Mouse (Mus musculus) gastrocnemius, postnatal 25 days (tissue): ENCODE data around the gene Nek1. TPM values are rescaled to one million over a fixed set of nuclear protein-coding genes. Genes with fewer than 3 reads are reported as not detected.

ENCODE experiments used
- DNase-seq: peaks from one replicate; pipeline ENCODE4 v3.0.0; 2022
- total RNA-seq, 2 experiments: library from RNA; stranded (reverse); gene quantifications; 1 replicate in 1 of 2; 2 replicates in 1 of 2; pipeline ENCODE4 v1.2.3; 2021

The Nek1 gene
- total RNA-seq, 2 experiments from 2014 or later = 4.7 to 5.4 TPM

DNA sequence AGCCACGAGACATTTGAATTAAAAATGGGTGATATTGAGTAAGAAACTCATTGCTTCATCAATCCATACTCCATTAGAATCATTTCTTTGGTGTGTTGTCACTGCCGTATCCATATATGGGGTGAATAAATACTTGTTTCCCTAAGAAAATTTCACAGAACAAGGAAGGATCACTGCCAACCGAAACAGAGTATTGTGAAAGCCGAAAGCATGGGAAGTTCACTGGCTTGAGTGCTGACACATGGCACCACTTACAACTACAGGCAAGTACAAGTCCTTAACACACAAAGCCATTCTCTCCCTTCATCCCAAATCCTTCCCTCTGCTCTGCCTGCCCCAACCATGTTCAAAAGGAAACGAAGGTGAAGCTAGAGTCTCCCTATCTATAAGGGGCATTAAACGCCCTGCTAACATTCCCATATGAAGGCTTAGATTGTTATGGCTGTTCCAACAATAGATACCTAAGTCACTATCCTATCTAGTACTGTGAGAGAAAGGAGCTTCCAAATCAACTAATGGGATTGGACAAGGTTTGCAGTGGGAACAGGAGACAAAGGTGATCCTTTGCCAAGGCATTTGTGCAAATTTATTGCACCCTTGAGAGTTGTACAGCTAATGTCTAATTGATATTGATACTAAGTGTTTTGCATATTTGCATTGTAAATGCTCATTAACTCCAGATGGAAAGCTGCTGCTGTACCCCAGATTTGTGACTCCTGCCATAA is 168.6 kb downstream of the Nek1 start:
- DNase-seq = no peak

DNA sequence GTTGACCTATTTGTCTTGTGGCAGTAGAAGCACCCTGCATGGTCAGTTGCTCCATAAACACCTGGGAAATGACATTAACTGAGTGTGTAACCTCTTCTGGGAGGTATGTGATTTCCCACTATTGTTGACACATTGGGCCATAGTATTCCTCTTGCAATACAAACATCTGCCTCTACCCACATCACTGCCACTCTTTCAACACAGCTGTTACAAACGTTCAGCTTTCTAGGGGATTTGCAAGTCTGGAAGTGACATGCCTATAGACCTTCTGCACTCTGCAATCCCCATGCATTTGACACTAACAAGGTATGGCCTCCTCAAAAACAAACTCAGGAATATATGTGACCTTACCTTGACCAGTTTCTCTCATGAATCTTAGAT is 169.2 kb downstream of the Nek1 start:
- DNase-seq = no peak

DNA sequence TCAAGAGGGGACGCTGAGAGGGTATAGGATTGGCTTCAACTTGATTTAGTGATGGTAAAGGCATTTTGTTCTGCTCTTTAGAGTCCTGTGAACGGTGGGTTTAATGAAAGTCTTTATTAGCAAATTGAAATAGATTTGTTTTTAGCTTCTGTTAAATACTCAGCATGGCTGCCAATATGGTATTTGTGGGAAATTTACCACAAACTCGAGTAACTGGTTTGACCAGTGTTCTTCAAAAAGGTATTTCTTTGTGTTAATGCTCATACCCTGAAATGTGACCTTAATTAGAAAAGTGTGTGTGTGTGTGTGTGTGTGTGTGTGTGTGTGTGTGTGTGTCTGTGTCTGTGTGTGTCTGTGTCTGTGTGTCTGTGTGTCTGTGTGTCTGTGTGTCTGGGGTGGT is 178.6 kb downstream of the Nek1 start:
- no peak for DNase-seq

DNA sequence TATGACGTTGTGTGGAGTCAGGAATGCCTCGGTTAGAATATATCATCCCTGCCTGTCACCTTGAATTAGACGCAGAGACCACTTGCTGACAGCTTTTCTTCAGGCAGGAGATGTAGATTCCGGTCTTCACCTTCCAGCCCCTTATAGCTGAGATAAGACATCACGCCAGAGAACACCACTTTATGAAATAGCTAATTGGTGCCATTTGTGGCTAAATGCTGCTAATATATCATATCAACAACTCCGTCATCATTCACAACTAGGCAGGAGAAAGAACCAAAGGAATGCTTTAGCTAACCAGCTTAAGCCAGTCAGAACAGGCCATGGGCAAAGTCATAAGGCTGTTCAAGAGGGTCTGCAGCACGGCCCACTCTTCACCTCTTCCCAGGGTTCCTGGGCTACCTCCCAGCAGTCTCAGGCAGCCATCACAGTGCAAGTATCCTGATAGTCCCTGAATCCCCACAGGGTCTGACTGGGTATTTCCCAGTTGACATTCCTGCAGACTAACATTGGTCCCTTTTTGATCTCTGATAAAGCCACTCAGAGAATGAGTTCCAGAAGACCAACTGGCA is 181.0 kb downstream of the Nek1 start:
- DNase-seq = no peak

DNA sequence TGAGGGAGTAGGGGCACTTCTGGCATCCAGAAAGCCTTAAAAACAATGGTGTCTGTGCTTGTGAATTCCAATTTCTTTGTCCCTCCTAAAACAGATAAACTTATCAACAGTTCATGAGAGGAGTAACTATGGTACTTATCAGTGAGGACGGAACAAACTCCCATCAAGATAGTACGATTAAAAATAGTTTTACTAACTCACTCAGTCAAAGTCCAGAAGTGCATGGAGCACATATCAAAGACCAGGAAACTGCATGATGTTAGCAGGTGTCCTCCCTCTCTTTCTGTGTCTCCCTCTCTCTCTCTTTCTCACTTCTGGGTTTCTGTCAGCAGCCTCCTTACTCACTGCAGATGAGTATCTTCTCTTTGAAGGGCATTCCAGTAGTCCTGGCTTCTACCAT is 182.9 kb downstream of the Nek1 start:
- DNase-seq = no peak

DNA sequence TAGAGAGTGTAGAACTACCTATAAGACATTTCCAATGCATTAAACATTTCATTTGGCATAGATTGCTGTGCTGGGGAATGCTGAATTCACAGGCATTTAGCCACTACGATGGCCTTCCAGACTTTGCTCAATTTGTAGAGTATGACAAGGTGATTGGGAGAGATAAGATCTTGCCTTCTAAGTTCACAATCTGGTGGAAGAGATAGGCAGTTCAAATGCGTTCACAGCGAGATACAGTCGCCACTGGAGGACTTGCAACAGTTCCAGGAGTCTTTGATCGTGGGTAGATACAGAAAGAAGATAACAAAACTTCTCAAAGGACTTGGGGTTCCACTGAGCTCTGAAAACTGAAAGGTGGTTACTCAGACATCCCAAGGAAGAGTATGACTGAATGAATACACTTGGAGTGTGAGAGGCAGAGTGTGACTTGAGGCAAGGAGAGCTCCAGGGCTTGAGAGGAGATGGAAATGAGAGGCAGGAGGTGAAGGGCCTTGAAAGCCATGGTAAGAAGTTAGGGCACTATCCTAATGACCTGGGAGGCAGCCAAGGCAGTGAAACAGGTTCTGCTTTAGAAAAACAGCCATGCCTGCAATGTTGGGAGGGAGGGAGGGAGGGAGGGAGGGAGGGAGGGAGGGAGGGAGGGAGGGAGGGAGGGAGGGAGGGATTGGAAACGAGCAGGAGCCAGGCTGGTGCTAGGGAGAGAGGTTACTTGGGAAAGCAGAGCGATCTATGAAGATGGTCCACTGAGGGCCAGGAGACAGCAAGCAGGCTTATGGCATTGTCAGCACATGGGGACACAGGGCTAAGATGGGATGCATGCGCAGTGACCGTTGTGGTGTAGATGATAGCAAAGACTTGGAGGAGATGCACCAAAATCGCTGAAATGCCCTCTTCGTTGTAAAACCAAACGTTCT is 184.9 kb downstream of the Nek1 start:
- DNase-seq = no peak

DNA sequence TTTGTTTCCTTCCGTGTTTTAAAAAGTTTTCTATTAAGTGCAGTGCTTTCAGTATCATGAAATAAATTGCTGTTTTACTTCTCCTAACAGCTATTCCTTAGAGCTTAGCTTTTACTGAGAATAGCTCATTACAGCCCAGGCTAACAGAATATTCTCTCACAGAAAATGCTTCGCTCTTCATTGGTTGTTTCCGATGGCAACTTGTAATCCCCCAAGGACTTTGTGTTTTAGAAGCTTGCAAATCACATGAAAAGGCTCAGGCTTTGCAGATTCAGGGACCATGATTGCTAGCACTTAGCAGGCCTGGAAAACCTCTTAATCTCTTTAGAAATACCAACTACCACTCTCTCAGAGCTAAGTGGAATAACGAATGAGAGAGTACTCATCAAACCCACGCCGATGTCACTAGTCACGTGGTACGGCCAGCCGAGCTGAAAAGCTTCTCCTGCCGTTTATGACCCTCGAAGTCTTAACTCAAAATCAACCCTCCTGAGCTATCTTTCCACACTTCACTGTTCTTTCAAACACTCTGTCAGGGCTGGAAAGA is 185.7 kb downstream of the Nek1 start:
- DNase-seq = no peak

Other genes starting within 250 kb of the Nek1 start
- gene Hpf1, start 102.8 kb upstream of the Nek1 start, total RNA-seq = 1 to 10 TPM; 6.1 to 6.7 TPM
- 10 to 100 TPM; 24.2 to 25.3 TPM for gene Clcn3, start 9.9 kb upstream of the Nek1 start, total RNA-seq
- gene Sh3rf1, start 230.7 kb downstream of the Nek1 start, total RNA-seq = 1 to 10 TPM; 1.9 to 2.2 TPM